Mouse (Mus musculus) MEL (cell line): ENCODE results near the gene Fbxo10. TPM values are rescaled to one million over a fixed set of nuclear protein-coding genes. Genes with fewer than 3 reads are reported as not detected.
A peak's percentile ranks its signal among the peaks of the same experiment; 100 is the strongest.

Experiments
- DNase-seq: peaks from one replicate; pipeline ENCODE4 v3.0.0; 2011; ENCODE audit warnings: low read depth, low spot score
- H3K27ac ChIP-seq: 2 replicates; pipeline ENCODE4 v1.5.1; 2012; ENCODE audit warnings: low read depth, mild to moderate bottlenecking, control low read depth, low read length, moderate library complexity; ENCODE audit not compliant: control insufficient read depth
- H3K27me3 ChIP-seq, 2 experiments: fragments of 150-350 bp in 1 of 2; sonication (generic) in 1 of 2; 2 replicates each; pipeline ENCODE4 v1.6.1; 2012; ENCODE audit warnings: low read length in 2 of 2, mild to moderate bottlenecking in 2 of 2, improper control_type of control experiment in 1 of 2, moderate library complexity in 1 of 2; ENCODE audit not compliant: insufficient read depth in 2 of 2, control insufficient read depth in 1 of 2
- H3K36me3 ChIP-seq, 2 experiments: 2 replicates each; pipeline ENCODE4 v1.6.1; 2012 to 2014; ENCODE audit warnings: low read length in 2 of 2, improper control_type of control experiment in 1 of 2, inconsistent platforms in 1 of 2, mild to moderate bottlenecking in 1 of 2; ENCODE audit not compliant: insufficient read depth in 2 of 2, control insufficient read depth in 1 of 2
- H3K4me1 ChIP-seq, 2 experiments: fragments of 150-350 bp in 1 of 2; sonication (generic) in 1 of 2; 2 replicates each; pipeline ENCODE4 v1.6.1; 2012; ENCODE audit warnings: low read length in 2 of 2, improper control_type of control experiment in 1 of 2, mild to moderate bottlenecking in 1 of 2; ENCODE audit not compliant: insufficient read depth in 2 of 2, control insufficient read depth in 1 of 2
- H3K4me3 ChIP-seq, 2 experiments: fragments of 150-350 bp in 1 of 2; sonication (generic) in 1 of 2; 2 replicates each; pipeline ENCODE4 v1.5.1; 2012; ENCODE audit warnings: low read depth in 2 of 2, low read length in 2 of 2, mild to moderate bottlenecking in 2 of 2, moderate library complexity in 2 of 2, control low read depth in 1 of 2, improper control_type of control experiment in 1 of 2; ENCODE audit not compliant: control insufficient read depth in 1 of 2, insufficient read depth in 1 of 2
- H3K79me2 ChIP-seq: 2 replicates; pipeline ENCODE4 v1.6.1; 2012; ENCODE audit warnings: mild to moderate bottlenecking, low read length, moderate library complexity; ENCODE audit not compliant: control insufficient read depth, poor library complexity, insufficient read depth
- H3K9ac ChIP-seq: 2 replicates; pipeline ENCODE4 v1.6.1; 2012; ENCODE audit warnings: low read depth, mild to moderate bottlenecking, control low read depth, low read length, moderate library complexity; ENCODE audit not compliant: control insufficient read depth, poor library complexity, severe bottlenecking
- H3K9me3 ChIP-seq: fragments of 150-350 bp; sonication (generic); replicated peaks from 2 replicates; pipeline ENCODE4 v1.6.1; 2012; ENCODE audit warnings: mild to moderate bottlenecking, low read length, improper control_type of control experiment, moderate library complexity; ENCODE audit not compliant: insufficient read depth
- BHLHE40 ChIP-seq: IDR thresholded peaks from 2 replicates; pipeline ENCODE4 v1.6.1; 2012; ENCODE audit warnings: low read depth, mild to moderate bottlenecking, inconsistent platforms, low read length, improper control_type of control experiment, borderline replicate concordance
- CHD1 ChIP-seq: IDR thresholded peaks from 2 replicates; pipeline ENCODE4 v1.6.1; 2012; ENCODE audit warnings: low read depth, mild to moderate bottlenecking, inconsistent platforms, low read length, improper control_type of control experiment
- CHD2 ChIP-seq: IDR thresholded peaks from 2 replicates; pipeline ENCODE4 v1.6.1; 2011; ENCODE audit warnings: low read length, improper control_type of control experiment
- E2F4 ChIP-seq: IDR thresholded peaks from 2 replicates; pipeline ENCODE4 v1.6.1; 2011; ENCODE audit warnings: low read depth, low read length, improper control_type of control experiment, borderline replicate concordance
- ELF1 ChIP-seq: IDR thresholded peaks from 2 replicates; pipeline ENCODE4 v1.6.1; 2014; ENCODE audit warnings: low read depth, mild to moderate bottlenecking, inconsistent platforms, low read length, improper control_type of control experiment, moderate library complexity
- ETS1 ChIP-seq: IDR thresholded peaks from 2 replicates; pipeline ENCODE4 v1.6.1; 2012; ENCODE audit warnings: low read depth, mild to moderate bottlenecking, inconsistent platforms, low read length, improper control_type of control experiment, moderate library complexity
- GATA1 ChIP-seq: IDR thresholded peaks from 2 replicates; pipeline ENCODE4 v1.6.1; 2011; ENCODE audit warnings: low read depth, low read length, improper control_type of control experiment
- HCFC1 ChIP-seq: IDR thresholded peaks from 2 replicates; pipeline ENCODE4 v1.6.1; 2012; ENCODE audit warnings: low read depth, mild to moderate bottlenecking, inconsistent platforms, low read length, improper control_type of control experiment, moderate library complexity
- JUND ChIP-seq: IDR thresholded peaks from 2 replicates; pipeline ENCODE4 v1.6.1; 2011; ENCODE audit warnings: low read depth, mild to moderate bottlenecking, improper control_type of control experiment, low read length
- KAT2A ChIP-seq: conservative IDR thresholded peaks from 2 replicates; pipeline ENCODE4 v1.6.1; 2012; ENCODE audit warnings: low read depth, low read length, improper control_type of control experiment, inconsistent platforms
- MAFK ChIP-seq: IDR thresholded peaks from 2 replicates; pipeline ENCODE4 v1.6.1; 2011; ENCODE audit warnings: low read depth, mild to moderate bottlenecking, low read length, improper control_type of control experiment, borderline replicate concordance
- MAX ChIP-seq: IDR thresholded peaks from 2 replicates; pipeline ENCODE4 v1.6.1; 2011; ENCODE audit warnings: low read length, improper control_type of control experiment
- MXI1 ChIP-seq: IDR thresholded peaks from 2 replicates; pipeline ENCODE4 v1.6.1; 2011; ENCODE audit warnings: mild to moderate bottlenecking, low read depth, low read length, improper control_type of control experiment
- MYB ChIP-seq: IDR thresholded peaks from 2 replicates; pipeline ENCODE4 v1.6.1; 2011; ENCODE audit warnings: mild to moderate bottlenecking, low read depth, low read length, improper control_type of control experiment
- NELFE ChIP-seq: IDR thresholded peaks from 2 replicates; pipeline ENCODE4 v1.6.1; 2011; ENCODE audit warnings: low read depth, low read length, improper control_type of control experiment
- NRF1 ChIP-seq: IDR thresholded peaks from 2 replicates; pipeline ENCODE4 v1.6.1; 2014; ENCODE audit warnings: low read depth, mild to moderate bottlenecking, inconsistent platforms, low read length, improper control_type of control experiment, moderate library complexity; ENCODE audit not compliant: poor library complexity, insufficient read depth, severe bottlenecking
- POLR2A ChIP-seq, 2 experiments: IDR thresholded peaks; 2 replicates each; pipeline ENCODE4 v1.6.1; 2011 to 2012; ENCODE audit warnings: low read length in 2 of 2, mild to moderate bottlenecking in 2 of 2, control low read depth in 1 of 2, improper control_type of control experiment in 1 of 2, low read depth in 1 of 2, moderate library complexity in 1 of 2; ENCODE audit not compliant: control insufficient read depth in 1 of 2, insufficient read depth in 1 of 2, poor library complexity in 1 of 2
- POLR2AphosphoS2 ChIP-seq: IDR thresholded peaks from 2 replicates; pipeline ENCODE4 v1.6.1; 2011; ENCODE audit warnings: low read length, improper control_type of control experiment
- RAD21 ChIP-seq: IDR thresholded peaks from 2 replicates; pipeline ENCODE4 v1.6.1; 2011; ENCODE audit warnings: mild to moderate bottlenecking, low read depth, low read length, improper control_type of control experiment
- SIN3A ChIP-seq: IDR thresholded peaks from 2 replicates; pipeline ENCODE4 v1.6.1; 2012; ENCODE audit warnings: low read length, improper control_type of control experiment, inconsistent platforms
- SMC3 ChIP-seq: IDR thresholded peaks from 2 replicates; pipeline ENCODE4 v1.6.1; 2011; ENCODE audit warnings: low read depth, low read length, improper control_type of control experiment
- TAL1 ChIP-seq: IDR thresholded peaks from 2 replicates; pipeline ENCODE4 v1.6.1; 2012; ENCODE audit warnings: mild to moderate bottlenecking, inconsistent platforms, low read length, moderate library complexity, mixed read lengths
- TCF12 ChIP-seq: IDR thresholded peaks from 2 replicates; pipeline ENCODE4 v1.6.1; 2014; ENCODE audit warnings: low read depth, mild to moderate bottlenecking, inconsistent platforms, low read length, improper control_type of control experiment, moderate library complexity
- UBTF ChIP-seq: IDR thresholded peaks from 2 replicates; pipeline ENCODE4 v1.6.1; 2012; ENCODE audit warnings: low read depth, mild to moderate bottlenecking, inconsistent platforms, low read length, improper control_type of control experiment, moderate library complexity, borderline replicate concordance; ENCODE audit not compliant: insufficient read depth
- USF1 ChIP-seq: IDR thresholded peaks from 2 replicates; pipeline ENCODE4 v1.6.1; 2014; ENCODE audit warnings: low read depth, mild to moderate bottlenecking, inconsistent platforms, low read length, improper control_type of control experiment, moderate library complexity
- USF2 ChIP-seq, 2 experiments: IDR thresholded peaks; 2 replicates each; pipeline ENCODE4 v1.6.1; 2011 to 2012; ENCODE audit warnings: improper control_type of control experiment in 2 of 2, low read length in 2 of 2, borderline replicate concordance in 1 of 2, inconsistent platforms in 1 of 2, low read depth in 1 of 2, mild to moderate bottlenecking in 1 of 2; ENCODE audit not compliant: insufficient read depth in 1 of 2
- ZMIZ1 ChIP-seq: IDR thresholded peaks from 2 replicates; pipeline ENCODE4 v1.6.1; 2012; ENCODE audit warnings: low read depth, mild to moderate bottlenecking, inconsistent platforms, low read length, improper control_type of control experiment, moderate library complexity
- polyA plus RNA-seq, 2 experiments: library from polyadenylated mRNA; stranded (reverse) in 1 of 2; unstranded in 1 of 2; fragments of >175 nt in 1 of 2; fragments of >200 nt in 1 of 2; gene quantifications; 2 replicates each; pipeline versions ENCODE4 v1.2.1 to v1.2.4; 2012; ENCODE audit warnings: low replicate concordance in 2 of 2, low read depth in 1 of 2; ENCODE audit not compliant: insufficient read length in 2 of 2, insufficient read depth in 1 of 2, missing spikeins in 1 of 2
- total RNA-seq: library from RNA; depleted of rRNA; stranded (reverse); fragments of 300-350 nt; gene quantifications from 2 replicates; pipeline ENCODE4 v1.2.3, GENCODE M21; 2012

The Fbxo10 gene
- total and polyA plus RNA-seq, 3 experiments, result 2.2 to 6.5 TPM; not detected in 1

GRCm38 (mm10) chr4:45013031-45013431, 71.4 kb downstream of the Fbxo10 start (continued):
- TF ChIP-seq MAX, result peak; percentile 67; the same call in 1 of the 2 replicates
- TF ChIP-seq NELFE, result no peak; the same call in 1 of the 2 replicates
- TF ChIP-seq SIN3A, result peak; percentile 89

- DNase-seq, result peak; percentile 100
- peaks cover 4 to 17% of the 10 kb centered on the region in 2 experiments; a peak in 3 of 4 replicates for H3K4me1 ChIP-seq
- no peaks in the 10 kb centered on the region for H3K27me3 ChIP-seq
- TF ChIP-seq NRF1 (peak; percentile 36), POLR2AphosphoS2 (no peak; the same call in 1 of the 2 replicates), E2F4 (peak; percentile 31; the same call in 1 of the 2 replicates), POLR2A (IDR thresholded peaks at IDR 0.05; ENCODE audit: control insufficient read depth in 1 of 2, insufficient read depth in 1 of 2, low read depth in 1 of 2, low read length in 2 of 2, poor library complexity in 1 of 2) (peak; percentile 10 to 70; a peak in 2 of 4 replicates), RAD21 (no peak), SMC3 (no peak), SIN3A (peak; percentile 74), NELFE (peak; percentile 56), MYB (no peak), ELF1 (peak; percentile 71), MAFK (no peak), BHLHE40 (peak; percentile 86), ZMIZ1 (no peak), TCF12 (0 out of 2 replicates have a peak, but pooled peaks have one; percentile 7), CHD1 (no peak), UBTF (0 out of 2 replicates have a peak, but pooled peaks have one; percentile 31), HCFC1 (peak; percentile 84), CHD2 (peak; percentile 82), MAX (peak; percentile 75), USF1 (peak; percentile 89), USF2 (IDR thresholded peaks at IDR 0.05; ENCODE audit: borderline replicate concordance in 1 of 2, insufficient read depth in 1 of 2, low read depth in 1 of 2, low read length in 2 of 2) (0 out of 4 replicates have a peak, but pooled peaks of 1 of the 2 experiments have one; percentile 42), MXI1 (no peak; the same call in none of the 2 replicates), GATA1 (no peak), KAT2A (peak; percentile 69), ETS1 (peak; percentile 19; the same call in 1 of the 2 replicates), TAL1 (no peak), JUND (peak; percentile 56; the same call in 1 of the 2 replicates)
- H3K9ac ChIP-seq, result peak within 1 kb of the TSS; percentile 83
- peak within 1 kb of the TSS; percentile 82 to 90 for H3K4me3 ChIP-seq
- no peaks in the 10 kb centered on the region for H3K9me3 ChIP-seq
- peak within 1 kb of the TSS; percentile 97 for H3K27ac ChIP-seq
- H3K36me3 ChIP-seq, result peaks cover 0 to 18% of the 10 kb centered on the region in 2 experiments; a peak in 2 of 4 replicates
- peaks cover 16% of the 10 kb centered on the region for H3K79me2 ChIP-seq
Observed at GRCm38 (mm10) chr4:45012105-45012975, 72.1 kb downstream of the Fbxo10 start, which contains the start of gene Zbtb5. Gene Zbtb5, minus strand, starts transcription at chr4:45012412.
